ENCODE assay signal across 8 mouse cellular contexts in the genomic region with DNA sequence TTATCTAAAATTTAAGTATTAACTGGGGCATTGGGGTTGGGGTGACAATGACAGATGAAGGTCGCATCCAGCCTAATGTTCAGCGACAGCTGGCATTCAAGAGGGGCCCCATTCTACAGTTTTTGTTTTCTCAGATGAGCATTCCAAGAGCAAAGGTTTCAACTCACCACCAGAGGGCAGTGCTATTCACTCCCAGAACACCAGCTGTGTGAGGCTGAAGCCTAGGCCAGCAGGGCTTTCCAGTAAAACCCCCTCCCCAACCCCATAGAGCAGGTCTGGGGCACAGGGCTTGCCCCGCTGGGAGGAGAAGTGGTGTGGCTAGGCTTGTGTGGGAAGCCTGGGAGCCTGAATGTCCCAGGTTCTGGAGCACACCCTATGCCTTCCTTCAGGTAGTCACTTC. TPM values are rescaled to one million over a fixed set of nuclear protein-coding genes. Genes with fewer than 3 reads are reported as not detected.
DNase-seq lines count a peak whose midpoint lies in the region; ATAC-seq and TF ChIP-seq lines count a peak whose summit lies in the region.

No protein-coding gene starts in this region.

- no peaks in the 10 kb centered on the region for H3K9me3 ChIP-seq in E14TG2a.4 (ENCODE audit: low read length)
- no peaks in the 10 kb centered on the region for H3K9me3 ChIP-seq in lung, embryonic 16.5 days (ENCODE audit: control insufficient read depth, low read length)

- H3K4me2 ChIP-seq in lung, embryonic 16.5 days (ENCODE audit: low read depth, low read length) = no peak overlapping the region

- no peaks in the 10 kb centered on the region for H3K27me3 ChIP-seq in E14TG2a.4 (ENCODE audit: insufficient read depth, low read length)
- H3K27me3 ChIP-seq in lung, embryonic 16.5 days (ENCODE audit: control insufficient read depth, insufficient read depth, low read depth, low read length) = no peaks in the 10 kb centered on the region
- H3K27me3 ChIP-seq in small intestine, adult 2 months (ENCODE audit: control insufficient read depth, insufficient read depth, low read length) = no peaks in the 10 kb centered on the region

- peak; percentile 17 for DNase-seq in cerebellum, adult 11 months
- peak; percentile 31 for DNase-seq in c-Kit-positive CD71-positive TER-119-positive erythroid progenitor cells, embryonic 14.5 days (ENCODE audit: low spot score)
- peak; percentile 41 for DNase-seq in gastrocnemius, postnatal 10 days
- DNase-seq in kidney, postnatal 36 days = peak; percentile 49 to 72

- peak overlapping the region; percentile 3; the same call in 1 of the 2 replicates for H3K4me3 ChIP-seq in E14TG2a.4 (replicated peaks; ENCODE audit: low read length)
- no peak overlapping the region for H3K4me3 ChIP-seq in lung, embryonic 16.5 days (ENCODE audit: low read length)
- no peak overlapping the region for H3K4me3 ChIP-seq in small intestine, adult 2 months (ENCODE audit: low read depth, low read length)

- 3% methylated on average over 3 of the region's 3 CpGs for WGBS in lung, embryonic 16.5 days
- 6% methylated on average over 3 of the region's 3 CpGs for whole genome bisulfite sequencing in small intestine, adult 2 months

- TF ChIP-seq CTCF in E14TG2a.4 (conservative IDR thresholded peaks at IDR 0.05; ENCODE audit: low read length) = peak; percentile 68
- peak; percentile 86; the same call in 1 of the 2 replicates for TF ChIP-seq CTCF in small intestine, adult 2 months (IDR thresholded peaks at IDR 0.05; ENCODE audit: extremely low read depth, insufficient read length, insufficient replicate concordance, low read depth, low read length)

- no peaks in the 10 kb centered on the region for H3K36me3 ChIP-seq in E14TG2a.4 (ENCODE audit: insufficient read depth, low read length)
- H3K36me3 ChIP-seq in lung, embryonic 16.5 days (ENCODE audit: control insufficient read depth, insufficient read depth, low read length) = no peaks in the 10 kb centered on the region; the same call in 1 of the 2 replicates
- no peaks in the 10 kb centered on the region for H3K36me3 ChIP-seq in small intestine, adult 2 months (ENCODE audit: control insufficient read depth, insufficient read depth, low read length)

- ATAC-seq in cerebellum, adult (ENCODE audit: insufficient number of reproducible peaks, low FRiP score, low TSS enrichment) = no peak
- peak; percentile 46; the same call in 1 of the 2 replicates for ATAC-seq in lung, embryonic 16.5 days (ENCODE audit: low read depth)

- no peak overlapping the region for H3K9ac ChIP-seq in lung, embryonic 16.5 days (ENCODE audit: low read length)

- TF ChIP-seq POLR2A in small intestine, adult 2 months (IDR thresholded peaks at IDR 0.05; ENCODE audit: low read depth, low read length) = no peak

- peaks cover 57% of the 10 kb centered on the region for H3K4me1 ChIP-seq in E14TG2a.4 (replicated peaks; ENCODE audit: low read depth, low read length)
- peaks cover 8% of the 10 kb centered on the region for H3K4me1 ChIP-seq in lung, embryonic 16.5 days (replicated peaks; ENCODE audit: control insufficient read depth, insufficient read depth, low read length)
- H3K4me1 ChIP-seq in small intestine, adult 2 months (ENCODE audit: control insufficient read depth, insufficient read depth, insufficient read length, low read length) = peaks cover 7% of the 10 kb centered on the region; the same call in 1 of the 2 replicates

- H3K27ac ChIP-seq in lung, embryonic 16.5 days (ENCODE audit: low read length) = no peak overlapping the region
- no peak overlapping the region for H3K27ac ChIP-seq in small intestine, adult 2 months (ENCODE audit: insufficient read depth, low read depth, low read length)

RNA-seq across cellular contexts. Expression of gene Ptges, which starts 38.7 kb away (rescaled TPM):
- 1 to 10 TPM; 7.4 to 9.0 TPM for total RNA-seq in gastrocnemius, postnatal 10 days (2021)
- polyA plus RNA-seq in lung, embryonic 16.5 days (2015; fragmentation: Nextera tagmentation; extraction: Ambion mirVana) = 27.9 and 30.3 TPM in 2 replicates
- 5.9 and 10.9 TPM in 2 replicates for polyA plus RNA-seq in small intestine, adult 2 months (2012; rRNA removed)

RNA-seq across cellular contexts. Expression of gene Prrx2, which starts 56.2 kb away (rescaled TPM):
- total RNA-seq in gastrocnemius, postnatal 10 days (2021) = 1 to 10 TPM; 4.3 to 4.8 TPM
- polyA plus RNA-seq in lung, embryonic 16.5 days (2015; fragmentation: Nextera tagmentation; extraction: Ambion mirVana) = 7.2 and 9.4 TPM in 2 replicates
- polyA plus RNA-seq in small intestine, adult 2 months (2012; rRNA removed) = 1.8 and 2.6 TPM in 2 replicates
